Mouse (Mus musculus): Measurements from ENCODE around the gene Cirbp. TPM values are rescaled to one million over a fixed set of nuclear protein-coding genes. Genes with fewer than 3 reads are reported as not detected.

Gene Cirbp
- polyA plus RNA-seq, 1 experiment, result 50.2 TPM

DNA sequence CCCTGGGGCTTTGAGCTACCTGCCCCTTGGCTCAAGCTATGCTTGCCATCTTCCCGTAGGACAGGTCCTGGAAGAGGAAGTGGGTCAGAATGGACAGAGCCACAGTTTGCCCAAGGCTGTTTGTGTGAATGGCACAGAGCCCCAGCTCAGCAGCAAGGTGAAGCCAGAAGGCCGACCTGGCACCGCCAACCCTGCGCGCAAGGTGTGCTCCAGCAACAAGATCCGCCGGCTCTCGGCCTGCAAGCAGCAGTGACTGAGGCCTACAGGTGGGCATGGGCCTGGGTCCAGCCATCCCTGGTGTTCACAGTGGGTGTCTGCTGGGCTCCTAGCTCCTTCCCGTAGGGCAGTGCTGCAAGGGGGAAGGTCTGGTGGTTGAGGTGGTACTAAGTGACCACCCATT is 35.9 kb upstream of the Cirbp start:
- Histone ChIP-seq H3K4me3 (ENCODE audit: insufficient read depth, low read length) (no peak overlapping the region), H3K4me1 (ENCODE audit: control insufficient read depth, insufficient read depth, low read length) (no peaks in the 10 kb centered on the region), H3K27ac (ENCODE audit: insufficient read depth, low read length) (no peak overlapping the region)
- TF ChIP-seq CTCF (IDR thresholded peaks at IDR 0.05; ENCODE audit: borderline replicate concordance, insufficient read depth, low read length), result no peak

DNA sequence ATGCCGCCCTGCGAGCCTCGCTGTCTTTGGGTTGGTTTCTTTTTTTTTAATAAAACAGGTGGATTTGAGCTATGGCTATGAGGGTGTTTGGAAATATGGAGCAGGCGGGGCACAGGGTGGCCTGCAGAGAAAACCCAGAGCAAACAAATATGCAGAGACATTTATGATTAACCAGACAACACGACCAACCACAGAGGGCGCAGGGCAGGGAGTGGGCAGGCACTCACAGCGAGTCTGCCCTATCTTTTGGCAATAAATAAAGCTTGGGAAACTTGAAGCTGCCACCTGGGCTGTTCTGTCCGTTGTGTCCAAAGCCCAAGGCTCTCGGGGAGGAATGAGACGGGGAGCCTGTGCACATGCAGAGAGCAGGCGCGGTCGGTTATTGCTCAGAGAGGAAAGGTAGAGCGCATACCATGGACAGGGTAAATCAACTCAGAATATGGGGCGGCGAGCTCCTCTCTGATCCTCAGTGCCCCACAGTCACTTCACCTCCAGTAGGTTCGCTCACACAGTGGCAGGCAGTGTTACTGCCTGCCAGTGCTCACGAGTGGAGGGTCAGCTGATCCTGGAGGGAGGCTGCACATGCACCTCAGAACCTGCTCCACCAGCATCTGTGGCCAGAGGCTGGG is 35.3 kb upstream of the Cirbp start:
- Histone ChIP-seq H3K27ac (ENCODE audit: insufficient read depth, low read length) (no peak overlapping the region), H3K4me1 (ENCODE audit: control insufficient read depth, insufficient read depth, low read length) (no peaks in the 10 kb centered on the region), H3K4me3 (ENCODE audit: insufficient read depth, low read length) (no peak overlapping the region)
- TF ChIP-seq POLR2A (IDR thresholded peaks at IDR 0.05; ENCODE audit: low read depth, low read length) (no peak; the same call in 1 of the 2 replicates), CTCF (IDR thresholded peaks at IDR 0.05; ENCODE audit: borderline replicate concordance, insufficient read depth, low read length) (no peak)

DNA sequence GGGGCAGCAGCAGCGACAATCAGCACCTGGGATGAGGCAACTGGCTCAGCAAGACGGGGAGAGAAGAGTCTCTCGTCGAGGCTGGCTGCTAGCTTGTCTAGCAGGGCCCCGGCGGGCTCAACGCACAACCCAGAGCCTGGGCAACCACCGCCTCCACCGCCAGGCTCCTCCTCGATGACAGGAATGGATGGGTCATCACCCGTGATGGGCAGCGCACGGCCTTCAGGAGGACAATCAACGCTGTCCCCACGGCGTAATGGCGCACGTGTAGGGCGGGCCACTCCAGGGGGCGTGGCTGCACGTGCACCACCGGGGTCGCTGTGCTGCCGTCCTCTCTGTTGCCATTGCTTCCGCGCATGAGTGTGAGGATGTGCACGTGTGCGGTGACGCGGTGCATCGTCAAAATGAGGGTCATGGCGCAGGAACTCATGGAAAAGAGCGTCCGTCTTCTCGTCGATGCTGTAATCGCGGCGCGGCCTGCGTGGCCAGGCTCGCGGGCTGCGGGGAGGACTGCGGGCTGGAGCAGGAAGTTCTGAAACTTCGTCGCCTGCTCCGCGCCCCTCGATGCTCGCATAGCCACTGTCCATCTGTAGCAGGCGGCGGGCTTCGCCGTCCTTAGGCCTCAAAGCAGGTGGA is 34.4 kb upstream of the Cirbp start:
- no peak overlapping the region for H3K27ac ChIP-seq (ENCODE audit: insufficient read depth, low read length)
- no peak for TF ChIP-seq CTCF (IDR thresholded peaks at IDR 0.05; ENCODE audit: borderline replicate concordance, insufficient read depth, low read length)
- peak; percentile 18; the same call in 1 of the 2 replicates for TF ChIP-seq POLR2A (IDR thresholded peaks at IDR 0.05; ENCODE audit: low read depth, low read length)
- H3K4me3 ChIP-seq (ENCODE audit: insufficient read depth, low read length), result no peak overlapping the region
- H3K4me1 ChIP-seq (ENCODE audit: control insufficient read depth, insufficient read depth, low read length), result no peaks in the 10 kb centered on the region

GRCm38 (mm10) chr10:80131952-80132350 is 33.8 kb upstream of the Cirbp start:
- H3K4me3 ChIP-seq (ENCODE audit: insufficient read depth, low read length), result no peak overlapping the region
- no peak for TF ChIP-seq POLR2A (IDR thresholded peaks at IDR 0.05; ENCODE audit: low read depth, low read length)
- TF ChIP-seq CTCF (IDR thresholded peaks at IDR 0.05; ENCODE audit: borderline replicate concordance, insufficient read depth, low read length), result no peak
- H3K27ac ChIP-seq (ENCODE audit: insufficient read depth, low read length), result no peak overlapping the region
- no peaks in the 10 kb centered on the region for H3K4me1 ChIP-seq (ENCODE audit: control insufficient read depth, insufficient read depth, low read length)

DNA sequence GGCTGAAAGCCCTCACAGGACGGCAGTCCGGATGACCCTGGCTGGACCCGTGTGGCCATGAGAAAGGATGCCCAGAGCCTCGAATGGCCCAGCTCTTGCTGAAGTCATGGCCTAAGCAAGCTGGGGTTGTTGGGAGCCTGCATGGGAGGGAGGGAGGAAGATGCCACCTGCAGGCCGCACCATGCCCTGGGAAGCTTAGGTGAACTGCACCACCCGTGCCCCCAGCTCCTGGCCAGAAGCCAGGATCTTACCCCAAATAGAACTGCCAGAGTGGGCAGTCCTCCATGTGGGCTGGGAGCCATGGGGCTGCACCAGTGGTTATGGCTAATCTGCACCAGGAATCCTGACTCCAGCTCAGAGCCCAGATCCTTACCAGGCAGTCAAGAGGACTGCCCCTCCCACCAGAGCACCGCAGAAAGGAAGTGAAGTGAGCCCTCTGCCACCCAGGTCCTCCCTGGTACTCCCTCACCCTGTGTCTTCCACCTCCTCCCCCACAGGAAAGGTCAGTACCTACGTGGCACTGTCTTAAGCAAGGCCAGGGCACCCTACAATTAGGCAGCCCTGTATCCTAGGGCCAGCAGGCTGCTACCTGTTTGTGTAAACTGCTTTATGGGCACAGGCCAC is 32.4 kb upstream of the Cirbp start:
- no peak overlapping the region for H3K27ac ChIP-seq (ENCODE audit: insufficient read depth, low read length)
- no peak overlapping the region for H3K4me3 ChIP-seq (ENCODE audit: insufficient read depth, low read length)
- no peak for TF ChIP-seq POLR2A (IDR thresholded peaks at IDR 0.05; ENCODE audit: low read depth, low read length)
- no peak for TF ChIP-seq CTCF (IDR thresholded peaks at IDR 0.05; ENCODE audit: borderline replicate concordance, insufficient read depth, low read length)
- H3K4me1 ChIP-seq (ENCODE audit: control insufficient read depth, insufficient read depth, low read length), result 0 out of 2 replicates have a peak, but pooled peaks cover 2% of the 10 kb centered on the region

GRCm38 (mm10) chr10:80134421-80134820 is 31.4 kb upstream of the Cirbp start:
- no peak overlapping the region for H3K27ac ChIP-seq (ENCODE audit: insufficient read depth, low read length)
- H3K4me1 ChIP-seq (ENCODE audit: control insufficient read depth, insufficient read depth, low read length), result 0 out of 2 replicates have a peak, but pooled peaks cover 2% of the 10 kb centered on the region
- TF ChIP-seq CTCF (IDR thresholded peaks at IDR 0.05; ENCODE audit: borderline replicate concordance, insufficient read depth, low read length) (no peak), POLR2A (IDR thresholded peaks at IDR 0.05; ENCODE audit: low read depth, low read length) (no peak)
- H3K4me3 ChIP-seq (ENCODE audit: insufficient read depth, low read length), result no peak overlapping the region

GRCm38 (mm10) chr10:80135161-80135560 is 30.6 kb upstream of the Cirbp start:
- H3K4me3 ChIP-seq (ENCODE audit: insufficient read depth, low read length), result no peak overlapping the region
- TF ChIP-seq CTCF (IDR thresholded peaks at IDR 0.05; ENCODE audit: borderline replicate concordance, insufficient read depth, low read length), result no peak
- no peak for TF ChIP-seq POLR2A (IDR thresholded peaks at IDR 0.05; ENCODE audit: low read depth, low read length)
- H3K27ac ChIP-seq (ENCODE audit: insufficient read depth, low read length), result no peak overlapping the region
- 0 out of 2 replicates have a peak, but pooled peaks cover 2% of the 10 kb centered on the region for H3K4me1 ChIP-seq (ENCODE audit: control insufficient read depth, insufficient read depth, low read length)

DNA sequence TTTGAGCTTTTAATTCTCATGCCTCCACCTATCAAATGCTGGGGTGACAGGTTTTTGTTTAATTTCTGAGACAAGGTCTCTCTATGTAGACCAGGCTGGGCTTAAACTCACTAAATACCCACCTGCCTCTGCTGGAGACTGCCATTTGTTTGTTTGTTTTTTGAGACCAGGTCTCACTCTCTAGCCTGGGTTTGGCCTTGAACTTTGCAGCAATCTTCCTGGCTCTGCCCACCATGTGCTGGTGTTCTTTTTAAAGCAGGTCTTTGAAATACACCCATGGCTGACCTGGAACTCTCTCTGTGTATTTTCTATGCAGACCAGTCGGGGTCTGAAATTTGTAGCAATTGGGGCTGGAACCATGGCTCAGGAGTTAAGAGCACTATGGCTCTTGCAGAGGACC is 30.1 kb upstream of the Cirbp start:
- TF ChIP-seq POLR2A (IDR thresholded peaks at IDR 0.05; ENCODE audit: low read depth, low read length) (no peak), CTCF (IDR thresholded peaks at IDR 0.05; ENCODE audit: borderline replicate concordance, insufficient read depth, low read length) (no peak)
- Histone ChIP-seq H3K27ac (ENCODE audit: insufficient read depth, low read length) (no peak overlapping the region), H3K4me3 (ENCODE audit: insufficient read depth, low read length) (no peak overlapping the region), H3K4me1 (ENCODE audit: control insufficient read depth, insufficient read depth, low read length) (0 out of 2 replicates have a peak, but pooled peaks cover 2% of the 10 kb centered on the region)

- no peak overlapping the region for H3K27ac ChIP-seq (ENCODE audit: insufficient read depth, low read length)
- no peak for TF ChIP-seq POLR2A (IDR thresholded peaks at IDR 0.05; ENCODE audit: low read depth, low read length)
- no peak for TF ChIP-seq CTCF (IDR thresholded peaks at IDR 0.05; ENCODE audit: borderline replicate concordance, insufficient read depth, low read length)
- H3K4me3 ChIP-seq (ENCODE audit: insufficient read depth, low read length), result no peak overlapping the region
- 0 out of 2 replicates have a peak, but pooled peaks cover 2% of the 10 kb centered on the region for H3K4me1 ChIP-seq (ENCODE audit: control insufficient read depth, insufficient read depth, low read length)
Observed at GRCm38 (mm10) chr10:80136179-80136951, 29.4 kb upstream of the Cirbp start.
